Mouse (Mus musculus) testis, postnatal 10 days (tissue): ENCODE measurements around the gene Smim6.

Experiments
- DNase-seq: peaks from one replicate; pipeline ENCODE4 v3.0.0; 2021; ENCODE audit warnings: low spot score

Gene Smim6

GRCm38 (mm10) chr11:115941980-115942379 is 30.2 kb downstream of the Smim6 start:
- DNase-seq: no peak

GRCm38 (mm10) chr11:115945247-115945646 is 33.4 kb downstream of the Smim6 start:
- no peak for DNase-seq

GRCm38 (mm10) chr11:115946221-115946828 is 34.5 kb downstream of the Smim6 start:
- no peak for DNase-seq

GRCm38 (mm10) chr11:115948316-115948715 is 36.5 kb downstream of the Smim6 start:
- DNase-seq: no peak

GRCm38 (mm10) chr11:115950719-115951118 is 38.9 kb downstream of the Smim6 start:
- no peak for DNase-seq

- DNase-seq: no peak
These were observed 42.9 kb downstream of the Smim6 start for GRCm38 (mm10) chr11:115954712-115955111.

GRCm38 (mm10) chr11:115955195-115955858 is 43.5 kb downstream of the Smim6 start:
- no peak for DNase-seq

- DNase-seq: no peak
These were observed 44.6 kb downstream of the Smim6 start for GRCm38 (mm10) chr11:115956453-115956852.

GRCm38 (mm10) chr11:115957971-115958370 is 46.2 kb downstream of the Smim6 start:
- DNase-seq: no peak

GRCm38 (mm10) chr11:115959018-115959417 is 47.2 kb downstream of the Smim6 start:
- DNase-seq: no peak

GRCm38 (mm10) chr11:115962651-115963412 is 51.0 kb downstream of the Smim6 start:
- DNase-seq: no peak
